Mouse (Mus musculus) ovary, postnatal 36 days (tissue): Measurements from ENCODE around the gene Zfp341.

ENCODE experiments used
- DNase-seq: peaks from one replicate; pipeline ENCODE4 v3.0.0; 2022; ENCODE audit warnings: low spot score, mixed read lengths

Gene Zfp341

DNA sequence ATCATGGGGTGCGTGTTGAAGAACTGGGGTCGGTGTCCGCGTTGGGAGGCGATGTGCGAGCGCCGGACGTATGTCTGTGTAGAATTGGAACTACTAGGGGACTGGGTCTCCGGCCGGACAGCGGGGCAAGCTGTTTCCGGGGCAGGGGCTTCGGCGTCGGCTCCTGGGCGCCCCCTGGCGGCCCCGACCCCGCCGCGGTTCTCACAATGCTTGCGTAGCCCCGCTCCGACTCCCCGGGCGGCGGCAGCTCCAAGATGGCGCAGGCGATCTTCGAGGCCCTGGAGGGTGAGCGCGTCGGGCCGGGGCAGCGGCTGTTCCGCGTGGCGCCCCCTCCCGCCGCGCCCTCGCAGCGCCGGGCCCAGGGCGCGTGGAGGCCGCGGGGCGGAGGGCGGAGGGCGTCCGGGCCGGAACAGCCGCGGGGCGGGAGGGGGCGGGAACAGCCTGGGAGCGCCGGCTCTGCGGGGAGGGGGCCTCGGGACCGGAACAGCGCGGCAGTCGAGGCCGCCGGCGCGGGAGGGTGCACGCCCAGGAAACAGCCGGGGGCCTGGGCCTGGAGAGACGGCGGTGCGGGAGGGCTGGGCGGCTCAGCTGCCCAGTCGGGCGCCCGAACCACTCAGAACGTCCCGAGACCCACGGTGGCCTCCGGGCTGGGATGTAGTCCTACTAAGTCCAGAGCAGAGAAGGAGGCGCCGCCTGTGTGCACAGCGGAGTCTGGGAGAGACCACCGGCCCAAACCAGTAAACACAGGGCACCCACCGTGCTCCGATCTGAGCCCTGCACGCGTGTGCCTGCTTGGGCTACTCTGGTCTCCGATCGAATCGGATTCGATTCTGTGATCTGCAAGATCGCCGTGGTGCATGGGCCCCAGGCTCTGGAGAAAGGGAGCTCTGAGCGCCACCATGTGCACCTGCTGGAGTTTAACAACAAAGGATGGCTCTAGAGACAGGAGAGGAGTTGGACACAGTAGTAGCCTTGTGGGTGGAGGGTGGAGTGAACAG lies at the start of gene Zfp341, which contains the start of gene 4930519P11Rik:
Zfp341 (plus strand) TSS at position 180 of the 998 bp plus-strand sequence.
4930519P11Rik (minus strand) TSS at position 320 of the 998 bp plus-strand sequence.
- peak; percentile 91 for DNase-seq

DNA sequence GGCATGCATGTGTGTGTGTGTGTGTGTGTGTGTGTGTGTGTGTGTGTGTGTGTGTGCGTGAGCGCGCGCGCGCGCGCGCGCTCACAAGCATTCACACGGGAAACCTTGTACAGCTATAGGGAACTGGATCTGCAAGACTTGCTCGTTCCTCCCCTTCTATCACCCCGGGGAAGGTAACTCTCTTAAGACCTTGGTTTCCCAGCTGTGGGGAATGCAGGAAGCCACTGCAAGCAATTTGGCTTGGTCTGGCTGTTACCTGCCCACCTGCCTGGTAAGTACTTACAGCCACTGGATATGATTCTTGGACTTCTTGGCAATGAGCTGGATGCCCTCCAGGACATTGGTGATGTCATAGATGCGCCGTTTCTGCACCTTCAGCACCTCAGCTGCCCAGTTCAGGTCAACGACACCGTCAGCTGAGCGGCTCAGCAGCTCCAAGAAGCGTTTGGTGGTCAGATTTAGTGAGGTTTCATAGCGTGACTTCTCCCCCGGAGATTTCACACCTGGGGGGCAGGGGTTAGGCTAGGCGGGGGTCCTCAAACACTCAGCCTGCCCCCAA lies 49.4 kb upstream of the Zfp341 start:
- DNase-seq, result no peak

DNA sequence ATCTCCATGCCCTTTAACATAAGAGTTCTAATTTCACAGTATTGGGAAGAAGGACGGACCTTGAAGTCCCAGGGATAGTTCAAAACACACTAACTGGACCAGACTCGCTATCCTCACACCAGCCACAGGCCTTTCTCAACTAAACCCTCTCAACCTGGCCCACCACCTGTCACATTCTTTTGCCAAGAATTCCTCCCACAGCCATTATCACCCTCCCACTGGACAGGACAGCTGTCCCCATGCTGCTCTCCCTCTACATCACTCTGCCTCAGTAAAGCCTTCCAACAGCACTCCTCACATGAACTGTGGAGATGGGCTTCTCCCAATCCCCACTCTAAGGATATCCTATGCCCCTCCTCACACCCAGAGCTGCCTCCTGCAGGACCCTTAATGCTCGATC lies 47.5 kb upstream of the Zfp341 start:
- DNase-seq, result no peak

DNA sequence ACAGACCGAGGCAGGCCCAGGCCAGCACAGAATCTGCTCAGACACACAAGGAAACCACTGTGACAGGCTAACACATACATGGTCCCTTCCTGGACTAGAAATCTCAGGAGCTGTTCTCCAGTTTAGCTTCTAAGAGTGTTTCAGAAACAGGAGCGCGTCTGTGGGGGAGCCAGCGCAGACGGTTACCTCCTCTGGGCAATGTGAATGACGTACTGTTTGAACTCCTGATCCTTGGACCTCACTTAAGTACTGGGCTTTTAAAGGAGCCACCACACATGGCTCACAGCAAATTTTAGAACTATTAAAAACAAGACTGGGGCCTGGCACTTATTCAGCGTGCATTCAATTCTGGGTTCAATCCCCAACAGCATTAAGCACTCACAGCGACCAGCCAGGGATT lies 46.5 kb upstream of the Zfp341 start:
- no peak for DNase-seq

DNA sequence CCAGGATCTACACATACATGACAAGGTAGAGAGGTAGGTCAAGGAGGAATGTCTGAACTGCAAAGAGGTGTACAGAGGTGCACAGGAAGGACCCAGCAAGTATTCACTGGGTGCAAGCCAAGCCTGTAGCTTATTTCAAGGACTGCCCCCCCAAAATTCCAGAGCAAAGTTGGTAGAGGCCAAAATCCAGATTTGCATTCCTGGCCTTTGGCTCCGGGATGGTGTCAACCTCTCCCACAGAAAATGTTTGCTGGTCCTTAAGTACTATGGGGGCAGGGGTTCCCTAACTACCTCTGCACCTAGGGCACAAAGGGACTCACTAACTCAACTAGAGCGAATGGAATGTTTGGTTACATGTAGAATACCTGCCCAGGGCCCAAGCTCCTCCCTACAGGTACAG lies 45.3 kb upstream of the Zfp341 start:
- no peak for DNase-seq

DNA sequence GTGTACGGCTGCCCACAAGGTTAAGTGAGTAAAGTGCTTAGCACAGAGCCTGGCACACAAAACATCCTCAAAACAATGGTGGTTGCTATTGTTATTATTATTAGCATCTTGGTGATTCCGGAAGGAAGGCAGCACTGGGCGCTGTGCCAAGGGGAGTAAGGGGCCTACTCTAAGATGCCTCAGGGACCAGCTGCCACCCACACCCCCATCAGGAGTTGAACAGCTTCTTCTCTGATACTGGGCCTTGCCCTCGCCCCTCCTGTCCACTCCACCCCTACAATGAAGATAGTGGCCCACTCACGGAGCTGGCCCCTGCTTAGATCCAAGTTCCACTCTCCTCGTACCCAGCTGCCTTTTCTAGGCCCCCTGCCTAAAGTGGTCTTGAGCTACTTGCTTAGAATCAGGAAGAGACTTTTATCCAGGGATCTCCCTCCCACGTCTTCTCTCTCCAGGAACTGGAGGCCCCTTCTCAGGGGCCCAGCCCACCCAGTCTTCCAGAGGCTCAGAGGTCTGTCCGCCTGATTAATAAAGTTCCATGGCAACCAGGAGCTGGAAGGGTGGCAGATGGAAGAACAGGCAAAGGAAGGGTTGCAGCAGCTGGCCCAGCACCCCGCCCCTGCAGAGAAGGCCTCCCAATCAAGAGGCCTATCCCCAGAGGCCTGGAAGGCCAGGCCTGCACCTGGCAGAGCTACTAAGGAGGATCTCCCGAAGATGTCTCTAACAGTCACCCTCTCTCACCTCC lies 44.6 kb upstream of the Zfp341 start:
- DNase-seq, result peak; percentile 24

DNA sequence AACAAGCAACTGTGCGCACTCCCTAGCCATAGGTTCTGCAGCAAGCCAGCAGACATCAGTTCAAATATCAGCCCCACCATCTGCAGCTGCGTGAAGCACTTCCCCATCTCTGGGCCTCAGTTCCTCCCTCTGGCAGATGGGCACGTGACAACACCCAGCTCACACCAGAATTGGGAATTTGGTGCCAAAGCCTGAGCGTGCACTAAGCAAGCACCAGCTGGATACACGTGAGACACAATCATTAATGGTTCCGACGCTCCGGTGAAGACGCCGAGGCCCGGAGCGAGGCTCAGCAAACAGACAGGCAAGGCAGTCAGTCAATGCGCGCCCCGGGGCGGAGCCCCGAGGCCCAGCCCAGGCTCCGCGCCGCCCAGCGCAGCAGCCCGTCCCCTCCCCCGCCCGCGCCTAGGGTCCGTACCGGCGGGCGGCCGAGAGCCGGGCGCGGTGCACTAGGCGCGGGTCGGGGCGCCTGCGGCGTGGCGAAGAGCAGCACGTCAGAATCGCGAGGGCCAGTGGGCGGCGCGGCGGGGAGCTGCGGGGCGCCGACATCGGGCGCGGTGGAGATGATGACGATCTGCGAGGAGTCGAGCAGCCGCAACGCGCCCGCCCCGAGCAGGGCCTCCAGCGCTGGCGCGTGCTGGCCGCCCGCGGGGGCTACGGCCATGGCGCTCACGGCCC lies 43.9 kb upstream of the Zfp341 start:
- DNase-seq, result peak; percentile 73

DNA sequence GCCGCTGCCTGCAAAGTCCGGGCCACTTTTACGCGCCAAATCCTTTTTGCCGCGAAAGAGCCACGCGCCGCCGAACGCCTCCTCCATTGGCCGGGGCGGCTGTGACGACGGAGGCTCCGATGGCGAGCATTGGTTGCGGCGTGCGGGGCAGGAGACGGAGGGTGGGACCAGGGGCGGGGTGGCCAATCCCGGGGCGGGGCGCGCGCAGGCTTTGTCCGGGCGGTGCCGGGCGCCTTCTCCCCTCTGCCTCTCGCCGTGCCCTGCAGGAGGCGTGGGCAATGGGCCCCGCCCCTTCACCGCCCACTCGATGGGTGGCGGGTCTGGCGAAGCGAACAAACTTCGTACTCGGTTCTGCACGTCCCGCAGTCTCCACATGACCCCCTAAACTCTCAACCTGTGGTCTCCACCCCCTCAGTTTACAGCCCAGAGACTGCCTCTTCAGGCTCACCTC lies 43.2 kb upstream of the Zfp341 start, which contains the start of gene E2f1:
E2f1 (minus strand) TSS at position 57 of the 451 bp plus-strand sequence.
- peak; percentile 96 for DNase-seq

DNA sequence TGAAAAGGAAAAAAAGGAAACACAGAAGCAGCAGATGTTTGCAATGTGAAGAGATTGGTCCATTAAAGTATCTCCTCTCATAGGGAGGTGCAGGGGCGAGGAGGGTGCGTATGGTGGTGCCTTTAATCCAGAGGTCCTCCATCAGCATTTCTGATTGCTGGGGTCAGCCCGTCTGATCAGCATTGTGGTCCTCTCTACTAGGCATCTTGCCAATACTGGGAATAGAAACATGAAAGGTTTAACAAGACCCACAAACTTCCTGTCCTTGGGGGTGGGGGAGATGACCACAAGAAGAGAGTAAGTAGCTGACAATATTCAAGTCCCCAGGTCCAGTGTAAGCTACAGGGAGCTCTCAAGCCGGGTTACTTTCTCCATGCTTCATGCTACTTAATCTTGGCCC lies 42.4 kb upstream of the Zfp341 start:
- no peak for DNase-seq

DNA sequence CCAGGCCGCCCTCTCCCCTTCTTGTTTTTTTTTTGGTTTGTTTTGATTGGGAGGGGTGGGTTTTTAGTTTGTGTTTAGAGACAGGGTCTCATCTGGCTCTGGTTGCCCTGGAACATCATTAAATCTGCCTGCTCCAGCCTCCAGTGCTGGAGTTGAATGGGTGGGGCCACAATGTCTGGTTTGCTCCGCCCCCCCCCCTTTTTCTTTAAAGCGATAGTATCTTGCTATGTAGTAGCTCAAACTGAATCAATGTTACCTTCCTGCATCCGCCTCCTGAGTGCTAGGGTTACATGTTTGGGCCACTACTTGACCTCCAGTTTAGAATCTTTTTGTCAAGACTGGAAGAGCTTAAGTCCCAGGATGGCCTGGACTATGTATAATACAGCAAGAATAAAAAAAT lies 41.8 kb upstream of the Zfp341 start:
- DNase-seq, result no peak

DNA sequence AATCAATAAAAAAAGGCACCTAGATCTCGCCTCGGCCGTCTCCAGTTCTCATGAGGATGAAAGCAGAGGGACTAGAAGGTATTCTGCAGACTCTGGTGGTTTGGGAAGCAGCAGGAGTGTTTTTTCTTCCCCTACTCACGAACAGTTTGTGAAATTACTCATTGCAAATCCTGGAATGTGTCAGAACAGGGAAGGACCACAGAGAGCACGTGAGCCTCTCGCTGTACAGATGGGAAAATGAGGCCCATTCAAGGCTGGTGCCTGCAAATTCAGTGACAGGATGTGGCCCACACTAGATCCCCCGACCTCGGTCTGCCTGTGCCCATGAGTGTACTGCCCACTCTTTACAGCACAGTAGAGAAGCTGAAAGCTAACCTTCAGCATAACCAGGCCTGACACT lies 41.1 kb upstream of the Zfp341 start:
- no peak for DNase-seq

DNA sequence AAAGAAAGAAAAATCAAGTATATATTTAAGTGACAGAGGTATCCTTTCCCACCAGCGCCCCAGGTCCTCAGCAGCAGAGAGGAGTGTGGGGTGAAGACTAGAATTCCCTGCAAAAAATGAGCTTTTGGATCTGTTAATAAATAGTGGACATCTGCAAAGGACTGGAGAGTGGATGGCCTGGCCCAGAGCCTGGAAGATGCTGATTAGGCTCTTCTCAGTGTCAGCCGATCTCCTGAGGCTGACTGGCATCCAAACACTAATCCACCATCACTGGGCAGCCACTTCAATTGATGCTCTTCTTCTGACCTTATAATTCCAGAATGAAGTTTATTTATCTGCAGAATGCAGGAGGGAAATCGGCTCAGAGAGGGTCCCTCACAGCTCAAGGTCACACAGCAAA lies 40.1 kb upstream of the Zfp341 start:
- DNase-seq, result no peak

DNA sequence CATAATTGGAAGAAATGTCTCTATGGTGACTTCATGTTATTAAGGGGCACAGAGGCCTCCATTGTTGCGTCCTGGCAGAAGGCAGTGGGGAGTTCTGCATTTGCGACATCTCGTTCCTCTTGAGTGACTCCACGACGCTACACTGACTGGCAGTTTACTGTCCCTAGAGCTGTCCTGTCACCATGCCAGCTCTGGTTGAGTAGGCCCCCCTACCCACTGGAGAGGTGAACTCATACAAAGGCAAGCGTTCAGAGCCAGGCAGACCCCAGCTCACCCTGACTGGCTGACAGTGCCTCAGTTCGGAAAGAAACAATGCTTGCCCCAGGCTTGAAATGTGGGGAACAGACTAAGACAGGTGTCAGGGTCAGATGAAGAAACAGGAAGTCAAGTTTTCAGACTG lies 38.8 kb upstream of the Zfp341 start:
- no peak for DNase-seq

DNA sequence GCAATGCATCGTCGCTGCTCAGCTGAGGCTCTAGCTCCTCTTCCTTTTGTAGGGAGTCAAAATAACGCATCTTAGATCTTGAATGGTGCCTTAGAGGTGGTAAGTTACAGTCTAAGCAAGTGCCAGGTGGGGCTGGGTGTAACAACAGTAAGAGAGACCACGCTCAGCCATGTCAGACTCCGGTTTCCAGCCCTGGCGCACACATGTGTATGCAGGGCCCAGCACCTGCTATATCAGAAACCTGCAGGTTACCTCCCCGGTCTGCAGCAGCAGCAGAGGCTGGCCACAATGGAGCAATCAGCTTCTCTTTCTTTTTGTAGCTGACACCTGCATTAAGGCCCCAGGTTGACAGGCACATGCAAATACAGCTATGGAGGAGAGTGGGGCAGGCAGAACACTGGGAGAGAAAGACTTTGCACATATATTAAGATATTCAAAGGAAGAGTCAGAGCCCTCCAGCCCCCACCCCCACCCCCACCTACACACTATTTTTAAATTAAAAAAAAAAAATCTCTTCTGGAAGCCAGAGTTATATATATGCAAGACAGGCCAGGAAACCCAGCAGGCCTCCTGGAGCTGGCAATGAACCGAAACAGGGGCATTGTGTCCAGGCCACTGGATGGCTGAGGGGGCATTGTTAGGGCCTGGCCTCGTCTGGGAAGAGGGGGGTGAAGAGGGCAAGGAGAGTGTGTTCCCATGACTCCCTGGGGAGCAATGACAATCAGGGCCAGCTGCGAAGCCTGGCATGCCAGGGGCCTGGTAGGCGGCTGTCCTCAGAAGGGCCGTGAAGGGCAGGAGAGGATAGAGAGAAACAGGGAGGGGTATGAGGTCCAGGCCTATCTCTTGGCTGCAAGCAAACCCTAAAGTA lies 36.0 kb upstream of the Zfp341 start:
- DNase-seq, result no peak

DNA sequence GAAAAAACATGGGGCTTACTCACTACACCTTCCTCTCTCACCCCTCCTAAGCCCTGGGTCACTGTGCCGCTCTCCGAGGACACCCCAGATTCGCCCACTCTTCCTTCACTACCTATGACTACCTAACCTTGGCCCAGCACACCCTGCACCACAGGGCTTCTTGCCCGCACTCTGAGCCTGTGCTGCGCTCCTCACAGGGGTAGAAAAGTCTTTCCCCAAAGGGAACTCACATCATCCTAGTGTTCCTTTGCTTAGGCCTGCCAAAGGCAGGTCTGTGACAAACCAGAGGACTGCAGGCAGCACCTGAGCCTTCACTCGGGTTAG lies 35.4 kb upstream of the Zfp341 start:
- DNase-seq, result no peak

DNA sequence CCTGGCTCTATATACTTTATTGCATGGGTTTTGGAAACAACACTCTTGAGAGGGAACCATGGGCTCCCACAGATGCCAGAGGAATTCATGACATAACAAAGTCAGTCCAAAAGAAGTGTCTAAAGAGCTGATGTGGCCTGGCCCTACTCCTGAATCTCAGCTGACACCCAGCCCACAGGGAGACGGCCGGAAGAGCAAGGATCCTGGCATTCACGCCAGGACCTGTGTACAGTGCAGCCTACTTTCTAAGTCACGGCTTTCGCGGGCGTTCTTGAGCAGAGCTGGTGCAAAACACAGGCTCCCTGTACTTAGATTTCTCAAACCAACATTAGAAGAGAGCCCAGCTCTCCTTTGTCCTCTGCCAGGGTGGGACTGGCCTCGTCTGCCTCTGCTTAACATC lies 32.5 kb upstream of the Zfp341 start:
- DNase-seq, result no peak

DNA sequence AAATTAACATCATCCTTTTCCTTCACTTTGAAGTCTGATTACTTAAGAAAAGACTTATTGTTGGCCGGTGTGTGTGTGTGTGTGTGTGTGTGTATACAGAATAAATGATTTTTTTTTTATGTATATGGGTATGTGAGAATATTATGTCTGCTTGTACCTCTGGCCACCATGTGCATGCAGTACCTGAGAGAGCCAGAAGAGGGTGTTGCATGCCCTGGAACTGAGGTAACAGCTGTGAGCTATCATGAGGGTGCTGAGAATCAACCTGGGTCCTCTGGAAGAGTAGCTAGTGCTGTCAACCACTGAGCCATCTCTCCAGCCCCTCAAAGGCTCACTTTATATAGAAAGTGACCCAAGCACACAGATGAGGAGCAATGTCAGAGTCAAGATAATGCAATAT lies 31.7 kb upstream of the Zfp341 start:
- no peak for DNase-seq

DNA sequence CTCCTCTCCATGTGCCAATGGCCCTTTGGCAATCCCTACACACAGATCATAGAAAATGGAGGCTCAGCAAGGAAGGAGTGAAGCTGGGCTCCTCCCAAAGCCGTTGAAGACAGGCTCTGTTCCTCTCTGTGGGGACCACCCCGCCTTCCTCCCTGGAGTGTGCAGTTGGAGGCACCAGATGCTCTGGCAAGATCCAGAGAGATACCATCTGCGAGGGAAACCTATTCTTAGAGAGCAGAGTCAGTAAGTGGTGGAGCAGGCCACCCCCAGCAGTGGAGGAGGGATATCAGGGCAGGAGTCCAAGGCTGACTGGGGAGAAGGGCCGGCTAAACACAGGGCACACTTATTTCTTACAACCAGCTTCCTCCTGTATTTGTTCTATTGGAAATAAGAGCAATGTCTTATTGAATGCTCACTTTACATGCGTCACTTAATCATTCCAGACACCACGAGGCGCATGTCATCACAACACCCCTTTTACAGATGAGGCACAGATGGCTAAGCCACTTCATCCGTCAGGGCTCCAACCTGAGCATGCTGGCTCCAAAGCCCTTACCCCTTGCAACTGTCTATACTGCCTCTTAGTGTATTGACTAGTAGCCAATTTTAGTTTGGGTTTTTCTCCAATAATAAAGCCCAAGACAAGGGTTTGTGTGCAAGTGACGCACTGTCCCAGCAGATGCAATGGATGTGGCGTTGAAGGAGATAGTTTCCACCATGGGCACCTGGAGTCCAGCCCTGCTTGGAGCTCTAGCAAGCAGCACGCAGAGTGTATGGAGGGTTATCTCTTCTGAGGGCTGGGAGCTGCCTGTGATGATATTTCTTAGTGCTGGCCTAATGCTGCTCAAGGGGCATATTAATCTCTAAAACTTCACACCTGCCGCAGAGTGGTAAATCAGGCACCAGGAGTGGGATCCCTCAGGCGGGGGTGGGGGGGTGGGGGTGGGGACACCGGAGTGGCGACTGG lies 28.9 kb upstream of the Zfp341 start:
- no peak for DNase-seq

DNA sequence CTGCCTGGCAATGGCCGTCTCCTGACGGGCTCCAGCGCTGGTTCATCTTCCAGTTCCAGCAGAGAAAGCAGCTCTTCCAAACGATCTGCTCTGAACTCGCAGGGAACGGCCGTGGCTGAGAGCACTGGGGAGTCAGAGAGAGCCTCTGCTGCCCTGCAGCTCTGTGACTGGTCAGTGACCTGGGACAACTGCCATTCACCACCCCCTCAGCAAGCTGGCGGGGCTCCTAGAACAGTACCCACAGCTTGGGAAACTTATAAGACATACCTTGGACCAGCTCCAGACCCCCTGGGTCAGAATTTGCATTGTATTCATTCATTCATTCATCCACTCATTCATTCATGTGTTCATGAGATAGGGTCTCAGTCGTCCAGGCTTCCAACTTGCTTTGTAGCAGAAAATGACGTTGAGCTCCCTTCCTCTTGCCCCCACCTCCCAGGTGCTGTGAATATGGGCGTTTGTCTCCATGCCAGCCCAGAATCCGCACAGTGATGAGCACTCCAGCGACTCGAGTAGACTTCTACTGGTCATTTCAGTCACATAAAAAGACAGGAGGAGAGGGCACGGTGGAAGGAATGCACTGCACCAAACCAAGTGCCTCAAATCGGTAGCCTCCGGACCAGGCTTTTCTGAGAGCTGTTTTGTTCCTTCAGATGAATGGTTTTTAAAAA lies 28.0 kb upstream of the Zfp341 start:
- no peak for DNase-seq
